Mouse (Mus musculus) left cerebral cortex, adult 18-20 months (tissue): Measurements from ENCODE around the gene Pmm1. TPM values are rescaled to one million over a fixed set of nuclear protein-coding genes. Genes with fewer than 3 reads are reported as not detected.

Experiments used
- DNase-seq, 2 experiments: peaks; one replicate each; pipeline ENCODE4 v3.0.0; 2021 to 2022; ENCODE audit warnings: low spot score in 2 of 2, mixed read lengths in 1 of 2
- total RNA-seq, 2 experiments: library from RNA; stranded (reverse); gene quantifications; 2 replicates each; pipeline ENCODE4 v1.2.3; 2021

Gene Pmm1
- total RNA-seq, 2 experiments from 2014 or later = 201 TPM

DNA sequence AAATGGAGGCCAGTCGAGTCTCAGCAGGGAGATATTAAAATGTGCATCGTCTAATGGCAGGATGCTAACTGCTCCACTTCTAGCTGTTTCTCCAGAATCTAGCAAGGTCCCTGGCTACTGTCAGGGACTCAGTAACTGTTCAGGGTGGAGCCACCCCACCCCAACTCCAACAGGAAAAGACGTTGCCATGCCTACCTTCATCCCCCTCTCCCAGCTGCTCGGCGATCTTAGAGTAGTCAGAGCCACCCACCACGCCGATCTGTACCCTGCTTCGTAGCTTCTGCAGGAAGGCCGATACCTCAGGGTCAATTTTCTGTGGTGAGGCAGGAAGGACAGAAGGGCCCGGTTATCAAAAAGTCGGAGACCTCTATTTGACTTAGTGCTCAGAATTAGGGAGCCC lies 3.1 kb downstream of the Pmm1 start:
- DNase-seq = peak in 1 of 2 experiments; percentile 61

DNA sequence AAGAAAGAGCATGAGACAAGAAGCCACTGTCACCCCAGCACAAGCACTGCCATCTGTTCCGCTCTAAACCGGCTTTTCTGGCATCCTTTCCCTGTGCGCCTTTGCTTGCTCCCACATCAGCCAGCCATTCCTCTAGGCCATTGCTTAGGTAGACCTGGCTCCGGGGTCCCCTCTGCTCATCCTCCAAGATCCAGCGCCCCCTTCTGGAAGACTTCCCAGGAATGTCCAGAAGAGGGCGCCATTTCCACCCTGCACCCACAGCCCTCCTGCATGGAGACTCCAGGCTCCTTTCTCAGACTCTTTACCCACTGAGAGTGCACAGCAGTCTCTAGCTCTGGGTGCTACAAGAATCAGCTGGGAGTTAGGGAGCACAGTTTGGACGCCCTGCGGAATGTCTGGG lies 4.3 kb downstream of the Pmm1 start:
- DNase-seq = peak; percentile 64 to 69

DNA sequence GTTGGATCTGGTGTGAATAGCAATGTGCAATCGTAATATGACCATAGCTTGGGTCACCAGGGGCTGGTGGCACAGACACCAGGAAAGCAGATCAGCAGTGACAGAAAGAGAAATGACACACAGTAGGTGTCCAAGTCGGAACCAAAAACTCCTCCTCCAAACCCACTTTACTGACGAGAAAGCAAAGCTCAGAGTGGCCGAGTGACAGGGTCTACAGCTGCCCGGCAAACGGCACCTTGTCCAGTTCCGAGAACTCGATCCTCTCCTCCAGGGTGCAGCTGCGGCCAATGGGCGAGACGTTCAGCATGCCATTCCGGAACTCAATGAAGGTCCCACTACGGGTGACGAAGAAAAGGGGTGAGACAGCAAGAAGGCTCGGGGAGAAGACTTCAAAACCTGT lies 5.3 kb downstream of the Pmm1 start:
- no peak for DNase-seq

DNA sequence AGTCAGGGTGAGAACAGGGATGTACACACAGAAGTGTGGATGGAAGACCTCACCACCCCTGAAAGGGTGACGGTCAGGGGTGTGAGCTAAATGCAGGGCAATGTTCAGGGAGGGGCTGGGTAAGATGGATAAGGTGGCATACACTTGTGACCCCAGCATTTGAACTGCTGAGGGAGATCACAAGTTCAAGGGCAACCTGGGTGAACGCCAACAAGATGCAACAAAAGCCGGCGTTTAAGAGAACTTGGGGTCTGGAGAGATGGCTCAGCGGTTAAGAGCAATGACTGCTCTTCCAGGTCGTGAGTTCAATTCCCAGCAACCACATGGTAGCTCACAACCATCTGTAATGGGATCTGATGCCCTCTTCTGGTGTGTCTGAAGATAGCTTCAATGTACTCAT lies 6.0 kb downstream of the Pmm1 start:
- no peak for DNase-seq

DNA sequence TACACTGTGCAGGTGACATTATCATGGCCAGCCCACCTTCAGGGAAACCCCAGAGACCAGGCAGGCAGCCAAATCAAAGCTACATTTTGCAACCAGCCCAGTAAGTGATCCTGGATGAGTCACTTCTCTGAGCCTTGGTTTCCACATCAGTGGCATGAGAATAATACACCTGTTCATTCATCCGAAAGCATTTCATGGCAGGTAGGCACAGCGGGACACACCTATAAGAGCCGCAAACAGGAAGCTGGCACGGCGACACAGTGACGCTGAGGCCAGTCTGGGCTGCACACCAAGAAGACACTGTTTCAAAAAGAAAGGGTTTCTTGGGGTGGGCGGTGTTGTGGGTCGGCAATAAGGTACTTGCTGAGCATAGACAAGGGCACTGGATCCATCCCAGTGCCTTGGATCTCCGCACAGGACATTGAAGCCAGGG lies 6.6 kb downstream of the Pmm1 start:
- no peak for DNase-seq

DNA sequence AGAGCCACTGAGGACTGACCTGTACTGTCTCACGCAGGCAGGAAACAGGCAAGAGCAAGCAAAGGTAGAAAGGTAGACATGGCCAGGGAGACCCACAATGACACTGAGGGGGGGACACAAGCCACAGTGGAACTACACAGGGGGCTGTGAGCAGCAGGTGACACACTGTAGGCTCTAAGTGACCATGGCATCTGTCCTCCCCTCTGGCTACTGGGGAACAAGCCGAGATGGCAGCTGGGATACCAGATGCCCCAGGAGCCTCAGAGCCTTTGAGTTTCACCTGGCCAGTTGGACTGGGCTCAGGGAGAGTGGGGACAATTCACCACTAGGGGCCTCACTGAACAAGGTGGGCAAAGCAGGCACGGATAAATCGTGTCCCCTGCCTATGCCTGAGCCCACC lies 8.4 kb downstream of the Pmm1 start:
- no peak for DNase-seq

DNA sequence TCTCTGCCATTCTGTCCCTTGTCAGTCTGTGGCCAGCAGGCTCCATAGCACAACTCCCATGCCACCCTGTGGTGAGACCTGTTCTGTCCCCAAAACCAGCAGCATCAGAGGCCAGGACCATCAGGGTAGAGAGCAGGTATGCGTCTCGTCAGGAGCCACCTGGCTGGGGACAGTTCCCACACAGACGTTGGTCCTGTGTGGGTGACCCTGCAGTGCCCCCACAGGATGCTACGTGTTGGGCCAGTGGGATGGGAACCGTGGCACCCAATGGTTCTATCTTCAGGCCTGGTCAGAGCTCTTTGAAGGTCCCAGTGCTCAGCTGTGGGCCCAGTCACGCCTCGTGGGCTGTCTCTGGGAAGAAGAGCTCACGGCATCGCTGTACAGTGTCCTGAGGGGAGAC lies 9.6 kb downstream of the Pmm1 start:
- DNase-seq = no peak

DNA sequence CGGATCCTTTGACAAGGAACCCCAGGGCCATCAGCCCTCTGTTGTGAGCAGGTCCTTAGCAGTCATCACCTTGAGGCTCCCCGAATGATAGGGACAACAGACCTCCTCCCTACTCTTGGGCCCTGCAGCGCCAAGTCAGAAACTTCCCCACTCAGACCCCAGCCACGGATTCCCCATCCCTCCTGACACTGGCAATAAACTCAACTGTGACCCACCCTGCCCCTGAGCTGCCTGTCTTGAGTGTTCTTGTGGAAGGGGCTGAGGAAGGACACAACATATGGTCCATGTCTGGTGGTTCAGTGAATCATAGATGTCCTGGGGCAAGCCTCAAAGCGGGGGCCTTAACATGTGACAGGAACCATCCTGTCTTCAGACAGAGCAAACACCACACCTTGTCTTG lies 10.0 kb downstream of the Pmm1 start:
- no peak for DNase-seq

DNA sequence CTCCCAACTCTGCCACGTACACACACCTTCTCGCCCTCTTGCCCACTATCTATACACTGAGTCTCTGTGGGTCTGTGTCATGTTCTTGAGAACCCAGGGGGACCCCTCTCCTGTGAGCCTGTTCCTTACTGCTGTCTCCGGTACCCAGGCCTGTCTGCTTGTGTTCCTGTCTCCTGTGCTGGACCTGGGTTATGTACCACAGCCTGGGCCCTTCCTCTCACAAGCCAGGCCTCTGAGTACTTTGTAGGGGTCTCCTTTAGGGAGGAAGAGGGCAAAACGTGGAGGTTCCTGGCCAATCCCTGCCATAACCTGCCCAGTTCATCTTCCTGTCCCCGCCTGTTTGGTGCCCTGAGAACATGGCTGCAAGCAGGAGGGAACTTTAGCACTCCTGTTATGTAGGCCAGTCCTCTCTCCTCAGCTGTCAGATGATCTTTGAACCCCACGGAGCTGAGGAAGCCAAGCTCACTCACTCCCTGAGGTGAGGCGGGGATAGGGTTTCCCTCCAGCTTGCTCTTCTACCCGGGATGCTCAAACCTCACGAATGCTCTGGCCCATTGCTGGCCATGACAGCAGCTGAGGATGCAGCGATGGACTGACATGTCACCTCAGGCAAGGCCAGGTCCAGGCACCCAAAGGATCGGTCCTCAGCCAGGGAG lies 11.1 kb downstream of the Pmm1 start:
- no peak for DNase-seq

DNA sequence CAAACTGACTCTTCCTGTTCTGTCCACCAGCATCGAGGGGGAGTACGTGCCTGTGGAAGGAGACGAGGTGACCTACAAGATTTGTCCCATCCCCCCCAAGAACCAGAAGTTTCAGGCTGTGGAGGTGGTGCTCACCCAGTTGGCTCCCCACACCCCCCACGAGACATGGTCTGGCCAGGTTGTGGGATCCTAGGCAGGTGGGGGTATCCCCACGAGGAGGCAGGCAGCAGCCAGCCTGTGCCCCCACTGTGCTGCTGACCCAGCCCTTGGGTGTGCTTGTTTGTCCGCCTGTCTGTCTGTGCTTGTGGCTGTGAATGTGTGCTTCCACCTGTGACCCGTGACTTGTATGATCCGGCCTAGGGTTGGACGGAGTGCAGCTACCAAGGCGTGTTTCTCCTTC lies 11.7 kb downstream of the Pmm1 start:
- no peak for DNase-seq

DNA sequence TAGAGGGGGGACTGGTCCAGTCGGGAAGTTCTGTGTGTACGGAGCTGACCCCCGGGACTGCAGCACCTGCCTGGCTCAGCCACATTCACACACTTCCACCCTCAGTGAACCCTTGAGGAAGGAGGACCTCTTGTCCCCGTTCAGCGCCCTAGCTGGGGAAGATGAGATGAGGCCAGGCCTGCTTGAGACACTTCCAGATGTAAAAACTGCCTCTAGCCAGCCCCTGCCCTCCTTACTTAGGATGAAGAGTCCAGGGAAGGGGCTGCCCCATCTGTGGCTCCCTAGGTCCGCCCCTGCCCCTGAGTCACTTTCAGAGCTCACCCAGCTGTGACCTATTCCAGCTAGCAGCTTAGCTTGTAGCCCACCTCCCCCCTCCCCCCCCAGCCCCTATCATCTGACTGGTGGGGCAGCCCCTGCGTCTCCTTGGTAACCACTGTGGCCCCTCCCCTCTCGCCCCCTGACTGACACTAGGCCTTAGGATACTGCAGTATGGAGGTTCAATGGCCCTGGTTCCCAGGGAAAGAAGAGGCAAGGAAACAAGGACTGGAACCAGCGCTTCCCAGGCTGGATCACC lies 17.5 kb downstream of the Pmm1 start:
- DNase-seq = no peak

DNA sequence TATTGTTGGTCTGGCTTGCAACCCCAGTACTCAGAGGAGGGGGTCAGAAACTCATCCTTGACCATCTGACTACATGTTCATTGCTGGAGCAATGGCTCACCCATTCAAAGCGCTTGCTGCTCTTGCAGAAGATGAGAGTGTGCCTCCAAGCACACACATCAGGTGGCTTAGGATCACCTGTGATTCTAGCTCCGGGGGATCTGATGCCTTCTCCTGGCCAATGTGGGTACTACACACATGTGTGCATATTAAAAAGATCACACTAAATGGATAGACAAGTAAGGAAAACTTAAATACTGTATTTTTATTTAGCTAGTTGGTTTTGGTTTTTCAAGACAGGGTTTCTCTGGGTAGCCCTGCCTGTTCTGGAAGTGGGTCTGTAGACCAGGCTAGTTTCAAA lies 19.7 kb downstream of the Pmm1 start:
- no peak for DNase-seq

DNA sequence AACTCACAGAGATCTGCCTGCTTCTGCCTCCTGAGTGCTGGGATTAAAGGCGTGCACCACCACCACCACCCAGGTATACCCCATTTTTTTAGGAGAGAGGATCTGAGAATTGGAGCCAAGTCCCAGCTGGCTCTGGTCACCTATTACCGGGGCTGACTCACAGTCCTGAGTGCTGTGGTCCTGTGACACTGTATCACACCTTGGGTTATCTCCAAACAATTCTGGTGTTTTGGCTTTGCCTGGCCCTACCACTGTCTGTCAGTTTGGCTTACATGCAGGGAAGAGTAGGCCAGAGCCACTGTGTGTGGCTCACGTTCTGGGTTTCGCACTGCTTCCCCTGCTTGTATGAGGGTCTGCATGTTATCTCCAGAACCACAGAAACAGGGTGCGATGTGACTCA lies 20.5 kb downstream of the Pmm1 start:
- no peak for DNase-seq

DNA sequence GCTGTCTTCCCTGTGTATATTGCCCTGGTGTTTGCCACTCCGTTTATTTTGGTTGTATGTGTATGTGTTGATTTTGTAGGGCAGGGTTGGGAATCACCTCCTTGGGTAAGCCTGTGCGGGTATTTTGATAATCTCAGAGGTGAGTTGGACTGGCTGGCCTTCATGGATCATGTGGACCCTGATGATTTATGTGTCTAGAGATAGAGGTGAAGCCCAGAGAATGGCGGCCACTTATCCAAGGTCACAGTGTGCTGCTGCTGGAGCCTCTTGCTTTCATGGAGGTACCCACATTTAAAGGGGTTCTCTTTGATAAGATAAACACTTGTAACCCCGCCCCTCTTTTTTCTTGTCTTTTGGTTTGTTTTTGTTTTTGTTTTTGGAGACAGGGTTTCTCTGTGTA lies 21.0 kb downstream of the Pmm1 start:
- no peak for DNase-seq

DNA sequence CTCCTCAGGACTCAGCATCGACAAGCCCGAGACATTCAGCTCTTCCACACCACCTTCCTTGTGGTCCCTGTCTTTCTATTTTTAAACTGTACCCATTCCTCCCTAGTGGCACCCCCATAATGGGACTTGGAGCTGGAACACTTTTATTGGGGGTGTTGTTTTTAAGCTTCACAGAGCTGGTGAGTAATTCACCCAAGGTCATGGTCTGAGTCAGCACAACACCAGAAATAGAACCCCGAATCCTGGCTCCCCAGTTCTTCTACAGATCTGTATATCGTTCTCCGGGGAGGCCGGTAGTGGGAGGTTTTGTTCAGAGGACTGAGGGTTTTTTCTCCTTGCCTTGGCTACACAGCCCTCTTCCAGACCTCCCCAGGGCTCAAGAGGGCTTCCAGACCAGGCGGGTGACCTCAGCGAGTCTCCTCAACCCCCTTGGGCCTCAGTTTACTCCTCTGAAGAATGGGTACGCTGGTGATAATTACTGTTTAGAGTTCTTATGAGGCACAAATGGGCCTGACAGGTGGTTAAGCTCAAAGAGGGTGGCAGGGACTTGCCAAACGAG lies 21.5 kb downstream of the Pmm1 start:
- no peak for DNase-seq

DNA sequence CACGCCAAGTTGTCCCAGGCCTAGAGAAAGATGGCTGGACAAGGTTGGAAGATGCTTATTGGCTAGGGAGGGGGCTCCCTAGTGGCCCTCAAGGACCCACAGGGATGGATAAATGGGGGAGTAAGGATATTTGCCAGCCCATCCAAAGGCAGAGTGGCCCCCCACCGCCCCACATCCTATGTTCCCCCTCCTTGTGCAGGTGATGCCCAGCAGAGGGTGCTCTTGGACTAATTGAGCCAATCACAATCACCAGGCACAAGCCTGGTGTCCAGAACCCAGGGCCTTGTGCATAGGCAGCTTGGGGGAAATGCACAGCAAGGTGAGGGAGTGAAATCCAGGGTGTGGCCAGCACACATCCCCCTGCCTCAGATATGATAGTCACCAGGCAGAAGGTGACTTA lies 22.5 kb downstream of the Pmm1 start:
- peak; percentile 53 to 63 for DNase-seq

DNA sequence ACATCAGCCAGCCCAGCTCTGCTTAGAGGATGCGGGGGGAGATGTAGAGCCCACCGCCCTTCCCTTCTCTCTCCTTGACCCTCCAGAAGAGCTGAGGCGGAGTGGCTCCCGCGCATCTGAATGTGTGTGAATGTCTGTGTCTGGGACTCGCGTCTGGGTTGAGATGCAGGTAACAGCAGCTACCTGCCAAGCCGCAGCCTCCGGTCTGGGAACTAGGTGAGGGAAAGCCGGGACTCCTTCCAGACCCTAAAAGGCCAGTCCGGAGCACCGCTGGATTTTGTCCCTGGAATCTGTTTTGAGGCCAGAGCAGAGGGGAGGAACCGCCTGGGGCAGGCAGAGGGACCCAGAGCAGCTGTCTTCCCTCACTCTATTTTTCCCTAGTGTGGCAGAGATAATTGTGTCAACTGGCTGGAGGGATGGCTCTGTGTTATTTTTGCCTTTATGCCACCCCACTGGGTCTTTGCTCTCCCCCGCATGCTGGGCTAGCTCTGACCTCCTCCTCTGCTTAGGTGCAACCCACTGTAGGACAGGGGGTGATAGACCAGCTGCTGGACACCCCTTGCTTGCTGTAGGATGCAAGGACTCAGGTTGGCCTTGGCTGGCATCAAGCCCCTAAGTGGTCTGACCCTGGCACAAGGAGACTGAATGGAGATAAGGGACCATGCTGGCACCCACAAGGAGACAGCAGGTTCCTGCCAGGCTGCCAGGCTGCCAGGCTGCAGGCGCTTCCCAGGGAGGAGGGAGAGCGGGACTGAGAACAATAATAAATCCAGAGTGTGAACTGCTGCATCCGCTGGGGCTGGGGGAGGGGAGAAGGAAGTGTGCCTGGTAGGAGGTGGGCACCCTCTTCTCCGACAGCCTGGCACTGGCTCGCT lies 23.4 kb downstream of the Pmm1 start:
- peak; percentile 77 to 81 for DNase-seq

DNA sequence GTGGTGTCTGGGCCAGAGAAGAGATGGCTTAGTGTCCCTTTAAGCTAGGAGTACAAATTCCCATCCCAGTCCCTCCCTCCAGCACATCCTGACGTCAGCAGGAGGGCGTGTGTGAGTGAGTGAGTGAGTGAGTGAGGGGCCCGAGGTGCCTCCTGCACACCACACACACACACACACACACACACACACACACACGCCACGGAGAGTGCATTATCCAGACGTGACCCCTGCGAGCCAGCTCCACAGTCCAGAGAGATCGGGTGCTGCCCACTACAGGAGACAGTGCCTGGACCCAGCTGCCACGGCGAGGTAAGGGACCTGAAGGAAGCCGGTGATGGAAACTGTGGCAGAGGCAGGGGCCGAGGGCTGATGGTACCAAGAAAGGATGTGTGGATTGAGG lies 24.1 kb downstream of the Pmm1 start, which contains the start of gene Csdc2:
Gene Csdc2 (plus strand): TSS at position 81 of the 400 bp plus-strand sequence.
- DNase-seq = peak; percentile 60 to 72

DNA sequence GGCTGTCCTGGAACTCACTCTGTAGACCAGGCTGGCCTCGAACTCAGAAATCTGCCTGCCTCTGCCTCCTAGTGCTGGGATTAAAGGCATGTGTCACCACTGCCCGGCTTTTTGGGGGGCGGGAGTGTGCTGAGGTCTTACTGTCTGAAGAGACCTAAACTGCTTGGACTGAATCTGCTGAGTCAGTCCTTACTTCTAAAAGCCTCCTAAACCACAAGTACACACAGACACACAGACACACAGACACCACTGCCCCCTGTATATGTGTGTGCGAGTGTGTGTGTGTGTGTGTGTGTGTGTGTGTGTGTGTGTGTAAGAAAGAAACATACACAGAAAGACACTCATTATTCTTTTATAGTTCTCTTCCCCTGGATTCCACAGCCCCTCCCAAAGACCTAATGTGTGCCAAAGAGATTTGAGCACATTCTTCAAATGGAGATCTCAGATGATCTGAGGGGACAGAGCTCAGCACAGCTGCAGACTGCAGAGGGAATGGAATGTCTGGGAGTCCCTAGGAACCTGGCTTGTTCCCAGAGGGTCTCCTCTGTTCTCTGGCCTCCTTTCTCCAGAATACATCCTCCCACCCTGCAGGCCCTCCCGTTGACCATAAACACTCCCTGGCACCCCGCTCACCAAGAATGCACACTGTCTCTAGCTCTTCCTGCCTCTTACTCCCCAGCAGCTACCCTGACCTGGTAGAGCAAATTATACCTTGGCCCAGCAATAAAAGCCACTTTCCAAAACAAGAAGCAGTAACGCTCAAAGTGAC lies 24.7 kb downstream of the Pmm1 start:
- DNase-seq = no peak

DNA sequence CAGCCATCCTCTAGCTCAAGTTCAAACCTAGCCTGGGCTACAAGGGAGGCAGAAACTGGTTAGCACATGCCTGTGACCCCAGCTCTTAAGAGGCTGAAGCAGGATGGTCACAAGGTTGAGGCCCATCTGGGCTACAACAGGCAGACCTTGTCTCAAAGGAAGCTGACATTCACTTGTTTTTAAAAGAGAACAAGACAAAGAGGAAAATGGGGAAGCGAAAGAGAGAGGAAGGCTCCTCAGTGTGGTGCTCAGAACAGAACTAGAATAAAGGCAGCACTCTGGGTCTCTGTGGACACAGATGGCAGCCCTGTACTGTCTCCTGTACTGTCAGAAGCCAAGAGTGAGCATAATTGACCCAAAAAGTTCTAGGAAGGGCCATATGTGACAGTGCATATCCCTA lies 26.7 kb downstream of the Pmm1 start:
- no peak for DNase-seq

DNA sequence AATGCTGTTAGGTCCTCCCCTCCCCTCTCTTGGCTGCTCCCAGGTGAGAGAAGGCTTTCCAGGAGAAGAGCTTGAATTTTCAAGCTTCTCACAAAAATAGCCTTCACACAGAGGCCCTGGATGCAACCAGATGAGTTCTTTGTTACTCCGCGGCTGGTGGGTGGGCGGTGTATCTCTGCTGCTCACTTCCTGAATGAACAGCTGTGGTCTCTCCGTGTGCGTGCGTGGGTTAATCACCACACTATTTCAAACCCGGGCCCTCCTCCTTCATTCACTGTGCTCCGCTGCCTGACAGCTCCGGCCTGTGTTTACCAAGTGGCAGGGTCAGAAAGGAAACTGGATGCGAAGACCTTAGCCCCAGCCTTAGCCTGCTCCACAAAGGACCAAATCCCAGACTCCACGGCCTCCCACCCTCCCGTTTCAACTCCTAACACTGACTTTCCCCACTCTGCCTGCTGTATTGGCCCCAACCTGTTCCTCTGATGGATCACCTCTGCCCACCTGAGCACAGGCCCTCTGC lies 27.7 kb downstream of the Pmm1 start:
- peak; percentile 73 to 85 for DNase-seq
